23 mouse cellular contexts compared by ENCODE assay signal in genomic region chr11:91131960-91132359, GRCm38 (mm10).
A peak's percentile ranks its signal among the peaks of the same experiment; 100 is the strongest.
DNase-seq lines count a peak whose midpoint lies in the region; ATAC-seq and TF ChIP-seq lines count a peak whose summit lies in the region.
"Had no signal": no experiment of that assay in that cellular context is flagged by ENCODE, and none has a peak within 500 bp of the region (broad histone marks: within the 10 kb centered on the region; RNA-seq: fewer than 3 reads in every experiment).

No protein-coding gene starts in this region.

- no peak for DNase-seq in forebrain, embryonic 11.5 days (ENCODE audit: low spot score)
- DNase-seq in kidney, postnatal 0 days (ENCODE audit: low spot score), result peak; percentile 28
- no peak for DNase-seq in kidney, adult 9 months
- DNase-seq in frontal cortex, postnatal 25 days (ENCODE audit: low spot score in 2 of 2), result no peak
- DNase-seq: adrenal gland, adult 8-10 months; adrenal gland, postnatal 36 days; B cell, adult 2 months; cerebellum, adult 2 months; cerebellum, postnatal 10 days; gastrocnemius, postnatal 10 days; heart, adult 18-20 months; heart, postnatal 10 days; heart, postnatal 4 days had no signal

- no peak overlapping the region for H3K4me2 ChIP-seq in forebrain, embryonic 11.5 days (ENCODE audit: low read depth, low read length, severe bottlenecking)
- no peak overlapping the region for H3K4me2 ChIP-seq in forebrain, embryonic 12.5 days
- no peak overlapping the region for H3K4me2 ChIP-seq in kidney, postnatal 0 days (ENCODE audit: low read length)
- H3K4me2 ChIP-seq in midbrain, embryonic 15.5 days, result no peak overlapping the region
- H3K4me2 ChIP-seq in midbrain, embryonic 13.5 days (replicated peaks), result no peak overlapping the region
- H3K4me2 ChIP-seq in midbrain, embryonic 16.5 days (ENCODE audit: low read length), result no peak overlapping the region
- H3K4me2 ChIP-seq: forebrain, embryonic 15.5 days; hindbrain, embryonic 14.5 days had no signal

- no peak overlapping the region for H3K4me3 ChIP-seq in forebrain, embryonic 11.5 days (ENCODE audit: low read depth, low read length)
- H3K4me3 ChIP-seq in forebrain, embryonic 12.5 days (replicated peaks), result no peak overlapping the region
- H3K4me3 ChIP-seq in kidney, postnatal 0 days (replicated peaks; ENCODE audit: low read depth, low read length), result no peak overlapping the region
- H3K4me3 ChIP-seq in midbrain, embryonic 15.5 days, result no peak overlapping the region
- no peak overlapping the region for H3K4me3 ChIP-seq in midbrain, embryonic 13.5 days (replicated peaks)
- H3K4me3 ChIP-seq in midbrain, embryonic 16.5 days (ENCODE audit: low read depth, low read length), result no peak overlapping the region
- H3K4me3 ChIP-seq: embryonic facial prominence, embryonic 10.5 days; forebrain, embryonic 15.5 days; heart, embryonic 10.5 days had no signal

- H3K36me3 ChIP-seq in forebrain, embryonic 11.5 days (ENCODE audit: control insufficient read depth, insufficient read depth, low read length), result no peaks in the 10 kb centered on the region
- no peaks in the 10 kb centered on the region for H3K36me3 ChIP-seq in forebrain, embryonic 12.5 days (replicated peaks)
- H3K36me3 ChIP-seq in kidney, postnatal 0 days (ENCODE audit: insufficient read depth, low read length), result no peaks in the 10 kb centered on the region
- H3K36me3 ChIP-seq in midbrain, embryonic 15.5 days (replicated peaks), result no peaks in the 10 kb centered on the region
- no peaks in the 10 kb centered on the region for H3K36me3 ChIP-seq in midbrain, embryonic 13.5 days
- no peaks in the 10 kb centered on the region for H3K36me3 ChIP-seq in midbrain, embryonic 16.5 days (ENCODE audit: control insufficient read depth, insufficient read depth, low read length)
- H3K36me3 ChIP-seq: embryonic facial prominence, embryonic 10.5 days; forebrain, embryonic 15.5 days; G1E; heart, embryonic 10.5 days had no signal

- H3K9me3 ChIP-seq in forebrain, embryonic 11.5 days (ENCODE audit: control insufficient read depth, low read length), result no peaks in the 10 kb centered on the region
- no peaks in the 10 kb centered on the region for H3K9me3 ChIP-seq in forebrain, embryonic 12.5 days
- no peaks in the 10 kb centered on the region for H3K9me3 ChIP-seq in kidney, postnatal 0 days (replicated peaks; ENCODE audit: low read length)
- no peaks in the 10 kb centered on the region for H3K9me3 ChIP-seq in midbrain, embryonic 15.5 days
- H3K9me3 ChIP-seq in midbrain, embryonic 13.5 days, result no peaks in the 10 kb centered on the region
- no peaks in the 10 kb centered on the region for H3K9me3 ChIP-seq in midbrain, embryonic 16.5 days (replicated peaks; ENCODE audit: control insufficient read depth, low read length, poor library complexity, severe bottlenecking)
- H3K9me3 ChIP-seq: embryonic facial prominence, embryonic 10.5 days; forebrain, embryonic 15.5 days; heart, embryonic 10.5 days had no signal

- H3K27me3 ChIP-seq in forebrain, embryonic 11.5 days (ENCODE audit: control insufficient read depth, insufficient read depth, low read length), result no peaks in the 10 kb centered on the region
- no peaks in the 10 kb centered on the region for H3K27me3 ChIP-seq in forebrain, embryonic 12.5 days
- no peaks in the 10 kb centered on the region for H3K27me3 ChIP-seq in kidney, postnatal 0 days (ENCODE audit: insufficient read depth, low read length)
- no peaks in the 10 kb centered on the region for H3K27me3 ChIP-seq in midbrain, embryonic 15.5 days (replicated peaks)
- H3K27me3 ChIP-seq in midbrain, embryonic 13.5 days, result no peaks in the 10 kb centered on the region
- H3K27me3 ChIP-seq in midbrain, embryonic 16.5 days (ENCODE audit: control insufficient read depth, insufficient read depth, low read depth, low read length), result no peaks in the 10 kb centered on the region
- H3K27me3 ChIP-seq: forebrain, embryonic 15.5 days had no signal

- WGBS in forebrain, embryonic 11.5 days, result 29% methylated on average over 6 of the region's 6 CpGs
- 31% methylated on average over 6 of the region's 6 CpGs for WGBS in forebrain, embryonic 12.5 days
- 14% methylated on average over 6 of the region's 6 CpGs for WGBS in kidney, postnatal 0 days
- 16% methylated on average over 6 of the region's 6 CpGs for WGBS in midbrain, embryonic 15.5 days
- 8% methylated on average over 6 of the region's 6 CpGs for WGBS in midbrain, embryonic 13.5 days
- 16% methylated on average over 6 of the region's 6 CpGs for WGBS in midbrain, embryonic 16.5 days

- H3K4me1 ChIP-seq in forebrain, embryonic 11.5 days (replicated peaks; ENCODE audit: control insufficient read depth, insufficient read depth, low read length), result no peaks in the 10 kb centered on the region; the same call in 1 of the 2 replicates
- peaks cover 13% of the 10 kb centered on the region; the same call in 1 of the 2 replicates for H3K4me1 ChIP-seq in forebrain, embryonic 12.5 days
- no peaks in the 10 kb centered on the region for H3K4me1 ChIP-seq in kidney, postnatal 0 days (replicated peaks; ENCODE audit: insufficient read depth, low read length)
- peaks cover 21% of the 10 kb centered on the region for H3K4me1 ChIP-seq in midbrain, embryonic 15.5 days
- peaks cover 17% of the 10 kb centered on the region for H3K4me1 ChIP-seq in midbrain, embryonic 13.5 days (replicated peaks)
- H3K4me1 ChIP-seq in midbrain, embryonic 16.5 days (ENCODE audit: control insufficient read depth, insufficient read depth, low read length), result peaks cover 16% of the 10 kb centered on the region
- H3K4me1 ChIP-seq: forebrain, embryonic 15.5 days; heart, embryonic 10.5 days had no signal

- no peak overlapping the region for H3K9ac ChIP-seq in forebrain, embryonic 11.5 days (ENCODE audit: low read length)
- no peak overlapping the region for H3K9ac ChIP-seq in forebrain, embryonic 12.5 days
- no peak overlapping the region for H3K9ac ChIP-seq in kidney, postnatal 0 days (ENCODE audit: low read depth, low read length)
- no peak overlapping the region for H3K9ac ChIP-seq in midbrain, embryonic 15.5 days
- H3K9ac ChIP-seq in midbrain, embryonic 13.5 days (replicated peaks), result no peak overlapping the region
- no peak overlapping the region for H3K9ac ChIP-seq in midbrain, embryonic 16.5 days (ENCODE audit: low read depth, low read length)
- H3K9ac ChIP-seq: forebrain, embryonic 15.5 days; hindbrain, embryonic 14.5 days had no signal

- 0 out of 2 replicates have a peak, but pooled peaks have one; percentile 21 for ATAC-seq in forebrain, embryonic 11.5 days (replicated peaks; ENCODE audit: low FRiP score)
- no peak for ATAC-seq in forebrain, embryonic 12.5 days (ENCODE audit: low FRiP score)
- no peak for ATAC-seq in kidney, postnatal 0 days (replicated peaks; ENCODE audit: low FRiP score, low read depth)
- no peak for ATAC-seq in midbrain, embryonic 15.5 days (replicated peaks)
- ATAC-seq in midbrain, embryonic 13.5 days, result no peak
- no peak for ATAC-seq in midbrain, embryonic 16.5 days
- ATAC-seq: CD4-positive, CD25-positive, alpha-beta regulatory T cell, adult 4 months; forebrain, embryonic 15.5 days had no signal

- TF ChIP-seq CTCF in kidney, postnatal 0 days (IDR thresholded peaks at IDR 0.05; ENCODE audit: low read depth), result no peak

- no peak overlapping the region for H3K27ac ChIP-seq in forebrain, embryonic 11.5 days (ENCODE audit: low read depth, low read length)
- H3K27ac ChIP-seq in forebrain, embryonic 12.5 days, result no peak overlapping the region
- H3K27ac ChIP-seq in kidney, postnatal 0 days, result no peak overlapping the region
- H3K27ac ChIP-seq in midbrain, embryonic 15.5 days, result 0 out of 2 replicates have a peak overlapping the region, but pooled peaks have one; percentile 25
- H3K27ac ChIP-seq in midbrain, embryonic 13.5 days, result no peak overlapping the region
- peak overlapping the region; percentile 51; the same call in 1 of the 2 replicates for H3K27ac ChIP-seq in midbrain, embryonic 16.5 days (ENCODE audit: low read length)
- H3K27ac ChIP-seq: embryonic facial prominence, embryonic 10.5 days; forebrain, embryonic 15.5 days; heart, embryonic 10.5 days had no signal

Comparison
In these comparisons a context has a peak if more than half of its experiments do, and no peak if none do; other contexts are left out.
1. H3K27ac ChIP-seq: peak in midbrain, embryonic 15.5 days (single experiment) and midbrain, embryonic 16.5 days (single experiment); none in forebrain, embryonic 11.5 days (single experiment), forebrain, embryonic 12.5 days (single experiment), kidney, postnatal 0 days (single experiment) and midbrain, embryonic 13.5 days (single experiment).